8 mouse cellular contexts compared by ENCODE assay signal in genomic region chr6:127153972-127154707, GRCm38 (mm10). TPM values are rescaled to one million over a fixed set of nuclear protein-coding genes. Genes with fewer than 3 reads are reported as not detected.
DNase-seq lines count a peak whose midpoint lies in the region; ATAC-seq and TF ChIP-seq lines count a peak whose summit lies in the region.

No protein-coding gene starts in this region.

- H3K4me3 ChIP-seq in gastrocnemius, adult 2 months, result peak overlapping the region; percentile 80
- peak overlapping the region; percentile 36 for H3K4me3 ChIP-seq in forebrain, postnatal 0 days (ENCODE audit: low read depth, low read length)
- peak overlapping the region; percentile 37 for H3K4me3 ChIP-seq in limb, embryonic 11.5 days (ENCODE audit: low read depth, low read length)
- peak overlapping the region; percentile 36 for H3K4me3 ChIP-seq in neural tube, embryonic 12.5 days

- DNase-seq in gastrocnemius, adult 2 months, result no peak
- DNase-seq in gastrocnemius, adult 8-10 months (ENCODE audit: low spot score in 2 of 2), result no peak
- DNase-seq in ES-CJ7 (ENCODE audit: low read depth, low spot score), result peak; percentile 76
- no peak for DNase-seq in forebrain, postnatal 0 days
- DNase-seq in limb, embryonic 11.5 days (ENCODE audit: low spot score), result peak; percentile 53
- DNase-seq in spleen, adult 12 weeks (ENCODE audit: low spot score), result no peak
- DNase-seq in cerebellum, adult 11 months, result no peak

- H3K36me3 ChIP-seq in forebrain, postnatal 0 days (ENCODE audit: insufficient read depth), result no peaks in the 10 kb centered on the region
- no peaks in the 10 kb centered on the region for H3K36me3 ChIP-seq in limb, embryonic 11.5 days (ENCODE audit: control insufficient read depth, insufficient read depth, low read length)
- no peaks in the 10 kb centered on the region for H3K36me3 ChIP-seq in neural tube, embryonic 12.5 days

- no peaks in the 10 kb centered on the region for H3K9me3 ChIP-seq in forebrain, postnatal 0 days (ENCODE audit: low read length)
- H3K9me3 ChIP-seq in limb, embryonic 11.5 days (ENCODE audit: control insufficient read depth, low read length), result no peaks in the 10 kb centered on the region
- H3K9me3 ChIP-seq in neural tube, embryonic 12.5 days, result no peaks in the 10 kb centered on the region

- WGBS in forebrain, postnatal 0 days, result 2% methylated on average over 30 of the region's 30 CpGs
- WGBS in limb, embryonic 11.5 days, result 1% methylated on average over 30 of the region's 30 CpGs
- WGBS in neural tube, embryonic 12.5 days, result 1% methylated on average over 30 of the region's 30 CpGs

- peaks cover 17% of the 10 kb centered on the region; the same call in 1 of the 2 replicates for H3K4me1 ChIP-seq in forebrain, postnatal 0 days (ENCODE audit: insufficient read depth)
- peaks cover 16% of the 10 kb centered on the region for H3K4me1 ChIP-seq in limb, embryonic 11.5 days (ENCODE audit: control insufficient read depth, insufficient read depth, low read length)
- H3K4me1 ChIP-seq in neural tube, embryonic 12.5 days, result peaks cover 57% of the 10 kb centered on the region

- peaks cover 32% of the 10 kb centered on the region for H3K27me3 ChIP-seq in forebrain, postnatal 0 days (ENCODE audit: insufficient read depth, low read length)
- no peaks in the 10 kb centered on the region for H3K27me3 ChIP-seq in limb, embryonic 11.5 days (ENCODE audit: control insufficient read depth, insufficient read depth, low read length)
- H3K27me3 ChIP-seq in neural tube, embryonic 12.5 days (replicated peaks), result peaks cover 48% of the 10 kb centered on the region

- ATAC-seq in forebrain, postnatal 0 days, result no peak
- no peak for ATAC-seq in limb, embryonic 11.5 days (ENCODE audit: insufficient number of reproducible peaks, low FRiP score, low TSS enrichment, low read depth)
- no peak for ATAC-seq in neural tube, embryonic 12.5 days (ENCODE audit: low FRiP score, low read depth)

- peak overlapping the region; percentile 28; the same call in 1 of the 2 replicates for H3K9ac ChIP-seq in forebrain, postnatal 0 days
- peak overlapping the region; percentile 56 for H3K9ac ChIP-seq in limb, embryonic 11.5 days (ENCODE audit: low read length)
- no peak overlapping the region for H3K9ac ChIP-seq in neural tube, embryonic 12.5 days

- peak overlapping the region; percentile 97 for H3K4me2 ChIP-seq in forebrain, postnatal 0 days (ENCODE audit: low read depth)
- peak overlapping the region; percentile 87 for H3K4me2 ChIP-seq in limb, embryonic 11.5 days (ENCODE audit: low read depth, severe bottlenecking)
- peak overlapping the region; percentile 95 for H3K4me2 ChIP-seq in neural tube, embryonic 12.5 days (replicated peaks)

- no peak for TF ChIP-seq CTCF in gastrocnemius, adult 2 months (IDR thresholded peaks at IDR 0.05)
- no peak for TF ChIP-seq CTCF in forebrain, postnatal 0 days (IDR thresholded peaks at IDR 0.05; ENCODE audit: low read depth)

- intact Hi-C loops in gastrocnemius, adult 2 months (cut with DNase I), result no loop called here

- peak overlapping the region; percentile 76 for H3K27ac ChIP-seq in gastrocnemius, adult 2 months
- no peak overlapping the region; the same call in 1 of the 2 replicates for H3K27ac ChIP-seq in forebrain, postnatal 0 days (ENCODE audit: low read depth, low read length)
- H3K27ac ChIP-seq in limb, embryonic 11.5 days (replicated peaks; ENCODE audit: low read depth, low read length), result peak overlapping the region; percentile 65
- no peak overlapping the region for H3K27ac ChIP-seq in neural tube, embryonic 12.5 days

RNA-seq across cellular contexts. Expression of gene Ccnd2, which starts 2.1 kb away (rescaled TPM):
- 10 to 100 TPM in 1 of 2 experiments, 1 to 10 TPM in 1; 6.9 to 16.6 TPM for total RNA-seq in gastrocnemius, adult 2 months (2021)
- total RNA-seq in gastrocnemius, adult 8-10 months (2022), result 10 to 100 TPM in 2 of 4 experiments, 1 to 10 TPM in 2; 5.0 to 16.2 (median 9.6) TPM
- total RNA-seq in forebrain, postnatal 0 days (2014; rRNA removed), result 31.4 and 44.1 TPM in 2 replicates
- 430 and 467 TPM in 2 replicates for polyA plus RNA-seq in forebrain, postnatal 0 days (2015; fragmentation: Nextera tagmentation; extraction: Ambion mirVana)
- 1,093 and 1,097 TPM in 2 replicates for polyA plus RNA-seq in limb, embryonic 11.5 days (2014; fragmentation: Nextera tagmentation; extraction: Ambion mirVana)
- 399 and 445 TPM in 2 replicates for polyA plus RNA-seq in neural tube, embryonic 12.5 days (2016; fragmentation: Nextera tagmentation; extraction: Ambion mirVana)

RNA-seq across cellular contexts. Expression of gene Tigar, which starts 44.8 kb away (rescaled TPM):
- 100 to 1,000 TPM in 1 of 2 experiments, 10 to 100 TPM in 1; 76.6 to 103 TPM for total RNA-seq in gastrocnemius, adult 2 months (2021)
- total RNA-seq in gastrocnemius, adult 8-10 months (2022), result 100 to 1,000 TPM; 119 to 144 (median 138) TPM
- total RNA-seq in forebrain, postnatal 0 days (2014; rRNA removed), result 8.1 and 9.3 TPM in 2 replicates
- polyA plus RNA-seq in forebrain, postnatal 0 days (2015; fragmentation: Nextera tagmentation; extraction: Ambion mirVana), result 6.1 and 6.8 TPM in 2 replicates
- 4.3 and 4.5 TPM in 2 replicates for polyA plus RNA-seq in limb, embryonic 11.5 days (2014; fragmentation: Nextera tagmentation; extraction: Ambion mirVana)
- 7.9 and 8.3 TPM in 2 replicates for polyA plus RNA-seq in neural tube, embryonic 12.5 days (2016; fragmentation: Nextera tagmentation; extraction: Ambion mirVana)

Comparison
In these comparisons a context has a peak if more than half of its experiments do, and no peak if none do; other contexts are left out.
1. DNase-seq: peak in ES-CJ7 (single experiment) and limb, embryonic 11.5 days (single experiment); none in gastrocnemius, adult 2 months (single experiment), gastrocnemius, adult 8-10 months (0 of 2), forebrain, postnatal 0 days (single experiment), spleen, adult 12 weeks (single experiment) and cerebellum, adult 11 months (single experiment).
2. H3K27ac ChIP-seq: peak in gastrocnemius, adult 2 months (single experiment) and limb, embryonic 11.5 days (single experiment); none in forebrain, postnatal 0 days (single experiment) and neural tube, embryonic 12.5 days (single experiment).
3. Peak in every context shown above with its lines, with median percentiles within 50 percentile points of each other: H3K4me3 ChIP-seq and H3K4me2 ChIP-seq.